Mouse (Mus musculus) lung, embryonic 14.5 days (tissue): ENCODE data around the gene Cdkn1c. TPM values are rescaled to one million over a fixed set of nuclear protein-coding genes. Genes with fewer than 3 reads are reported as not detected.

ENCODE experiments used
- ATAC-seq: fragments of 200-750 bp; cut with Nextera tagmentation; 2 replicates; pipeline ENCODE4 v1.8.0; 2017; ENCODE audit warnings: mild to moderate bottlenecking, moderate TSS enrichment, moderate library complexity; ENCODE audit not compliant: insufficient read depth
- DNase-seq: peaks from one replicate; pipeline ENCODE4 v3.0.0-alpha.2; 2015
- H3K27ac ChIP-seq: fragments of 300-500 bp; sonication (generic); 2 replicates; pipeline ENCODE4 v1.5.1; 2014; ENCODE audit warnings: low read depth, mild to moderate bottlenecking, moderate library complexity
- H3K27me3 ChIP-seq: fragments of 300-500 bp; sonication (generic); 2 replicates; pipeline ENCODE4 v1.6.1; 2014; ENCODE audit warnings: low read length, control low read depth; ENCODE audit not compliant: insufficient read depth
- H3K36me3 ChIP-seq: fragments of 300-500 bp; sonication (generic); 2 replicates; pipeline ENCODE4 v1.6.1; 2014; ENCODE audit warnings: control low read depth; ENCODE audit not compliant: insufficient read depth
- H3K4me1 ChIP-seq: fragments of 300-500 bp; sonication (generic); 2 replicates; pipeline ENCODE4 v1.6.1; 2014; ENCODE audit warnings: antibody characterized with exemption, control low read depth; ENCODE audit not compliant: insufficient read depth
- H3K4me2 ChIP-seq: fragments of 300-500 bp; sonication (generic); 2 replicates; pipeline ENCODE4 v1.6.1; 2014; ENCODE audit warnings: mild to moderate bottlenecking
- H3K4me3 ChIP-seq: fragments of 300-500 bp; sonication (generic); 2 replicates; pipeline ENCODE4 v1.5.1; 2014; ENCODE audit warnings: low read depth, low read length
- H3K9ac ChIP-seq: fragments of 300-500 bp; sonication (generic); 2 replicates; pipeline ENCODE4 v1.6.1; 2014
- H3K9me3 ChIP-seq: fragments of 300-500 bp; sonication (generic); 2 replicates; pipeline ENCODE4 v1.6.1; 2016; ENCODE audit warnings: low read depth, low read length, control low read depth
- CTCF ChIP-seq: IDR thresholded peaks from 2 replicates; pipeline ENCODE4 v1.5.1; 2016; ENCODE audit warnings: antibody characterized with exemption, low read depth
- WGBS: fragments of 180-500 bp; shearing (Covaris S2); extraction: QIAGEN DNeasy Blood & Tissue Kit; methylation state at CpG from one replicate; pipeline ENCODE4 v1.1.7; 2014; 5-methylcytosine and 5-hydroxymethylcytosine counted together
- polyA plus RNA-seq: library from polyadenylated mRNA; unstranded; fragments of >200 nt; fragmentation: Nextera tagmentation; extraction: Ambion mirVana; gene quantifications from 2 replicates; pipeline ENCODE4 v1.2.1, GENCODE M21; 2014

Gene Cdkn1c
- polyA plus RNA-seq, 1 experiment from 2014 or later, result 596 TPM

- DNase-seq, result no peak
- Histone ChIP-seq H3K36me3 (no peaks in the 10 kb centered on the region), H3K9ac (peak overlapping the region; percentile 70), H3K9me3 (peaks cover 22% of the 10 kb centered on the region; the same call in 1 of the 2 replicates), H3K27me3 (no peaks in the 10 kb centered on the region), H3K4me2 (peak overlapping the region; percentile 70), H3K27ac (peak overlapping the region; percentile 61; the same call in 1 of the 2 replicates), H3K4me1 (peaks cover 4% of the 10 kb centered on the region; the same call in 1 of the 2 replicates), H3K4me3 (peak overlapping the region; percentile 58)
- TF ChIP-seq CTCF, result no peak
- ATAC-seq, result no peak; the same call in none of the 2 replicates
- 13% methylated on average over 38 of the region's 38 CpGs for WGBS
Observed at GRCm38 (mm10) chr7:143458963-143459331, 1.9 kb downstream of the Cdkn1c start.

GRCm38 (mm10) chr7:143447130-143447529, 13.7 kb downstream of the Cdkn1c start:
- Histone ChIP-seq H3K27me3 (peaks cover 43% of the 10 kb centered on the region), H3K4me3 (no peak overlapping the region), H3K4me1 (no peaks in the 10 kb centered on the region), H3K9me3 (no peaks in the 10 kb centered on the region), H3K27ac (no peak overlapping the region), H3K9ac (no peak overlapping the region), H3K36me3 (no peaks in the 10 kb centered on the region), H3K4me2 (no peak overlapping the region)
- 55% methylated on average over 2 of the region's 2 CpGs for WGBS
- ATAC-seq (no peak), DNase-seq (no peak)
- TF ChIP-seq CTCF, result no peak

GRCm38 (mm10) chr7:143445651-143446460, 15.0 kb downstream of the Cdkn1c start:
- no peaks in the 10 kb centered on the region for H3K9me3 ChIP-seq
- 5% methylated on average over 53 of the region's 53 CpGs for WGBS
- DNase-seq (peak; percentile 41), ATAC-seq (peak; percentile 37; the same call in 1 of the 2 replicates)
- peak overlapping the region; percentile 69 for H3K4me2 ChIP-seq
- H3K27me3 ChIP-seq, result peaks cover 43% of the 10 kb centered on the region
- no peak for TF ChIP-seq CTCF
- H3K27ac ChIP-seq, result no peak overlapping the region
- no peaks in the 10 kb centered on the region for H3K4me1 ChIP-seq
- H3K9ac ChIP-seq, result peak overlapping the region; percentile 50
- no peaks in the 10 kb centered on the region for H3K36me3 ChIP-seq
- H3K4me3 ChIP-seq, result peak overlapping the region; percentile 34

- ATAC-seq (peak; percentile 18; the same call in 1 of the 2 replicates), DNase-seq (no peak)
- 5% methylated on average over 55 of the region's 55 CpGs for WGBS
Observed at GRCm38 (mm10) chr7:143444955-143445648, 15.7 kb downstream of the Cdkn1c start.

GRCm38 (mm10) chr7:143444580-143444954, 16.3 kb downstream of the Cdkn1c start:
- Histone ChIP-seq H3K4me2 (no peak overlapping the region; the same call in 1 of the 2 replicates), H3K4me3 (0 out of 2 replicates have a peak overlapping the region, but pooled peaks have one; percentile 34), H3K36me3 (no peaks in the 10 kb centered on the region), H3K4me1 (no peaks in the 10 kb centered on the region), H3K27ac (no peak overlapping the region), H3K9me3 (no peaks in the 10 kb centered on the region), H3K27me3 (peaks cover 43% of the 10 kb centered on the region), H3K9ac (no peak overlapping the region)
- WGBS, result 44% methylated on average over 8 of the region's 8 CpGs
- ATAC-seq (no peak), DNase-seq (no peak)
- TF ChIP-seq CTCF, result no peak

More at GRCm38 (mm10) chr7:143444955-143445648, 15.7 kb downstream of the Cdkn1c start:
- Histone ChIP-seq H3K4me2 (peak overlapping the region; percentile 69), H3K9ac (peak overlapping the region; percentile 50), H3K27ac (no peak overlapping the region), H3K9me3 (no peaks in the 10 kb centered on the region), H3K27me3 (peaks cover 43% of the 10 kb centered on the region), H3K4me3 (peak overlapping the region; percentile 34), H3K4me1 (no peaks in the 10 kb centered on the region), H3K36me3 (no peaks in the 10 kb centered on the region)
- no peak for TF ChIP-seq CTCF

GRCm38 (mm10) chr7:143438965-143439364, 21.9 kb downstream of the Cdkn1c start:
- H3K9me3 ChIP-seq, result no peaks in the 10 kb centered on the region
- no peak for ATAC-seq
- H3K36me3 ChIP-seq, result no peaks in the 10 kb centered on the region
- TF ChIP-seq CTCF, result no peak
- peak overlapping the region; percentile 93; the same call in 1 of the 2 replicates for H3K4me2 ChIP-seq
- no peak overlapping the region for H3K27ac ChIP-seq
- H3K9ac ChIP-seq, result no peak overlapping the region
- H3K4me1 ChIP-seq, result peaks cover 4% of the 10 kb centered on the region; the same call in 1 of the 2 replicates
- H3K27me3 ChIP-seq, result peaks cover 13% of the 10 kb centered on the region; the same call in 1 of the 2 replicates
- 84% methylated on average over 1 of the region's 1 CpGs for WGBS
- no peak for DNase-seq
- H3K4me3 ChIP-seq, result no peak overlapping the region
